Mouse (Mus musculus): ENCODE measurements around the gene Syt2.

Syt2 gene

DNA sequence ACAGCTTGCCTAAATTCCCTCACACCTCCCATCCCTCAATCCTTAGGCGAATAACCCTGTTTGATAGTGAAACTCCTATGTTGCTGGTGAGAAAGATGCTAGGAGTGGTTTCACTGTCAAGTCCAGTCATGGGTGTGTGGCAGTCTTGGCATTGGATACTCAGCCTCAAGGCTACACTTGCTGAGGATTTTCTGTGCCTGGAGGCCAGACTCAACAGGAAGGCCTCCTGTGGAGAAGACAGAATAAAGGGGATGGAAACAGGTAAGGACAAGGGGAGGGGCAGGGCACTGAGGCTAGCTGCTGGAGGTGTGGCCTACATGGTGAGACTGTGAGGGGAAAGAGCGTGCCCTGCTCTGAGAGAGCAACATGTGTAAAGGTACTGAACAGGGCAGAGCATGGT lies 60.1 kb downstream of the Syt2 start:
- no peak for DNase-seq

DNA sequence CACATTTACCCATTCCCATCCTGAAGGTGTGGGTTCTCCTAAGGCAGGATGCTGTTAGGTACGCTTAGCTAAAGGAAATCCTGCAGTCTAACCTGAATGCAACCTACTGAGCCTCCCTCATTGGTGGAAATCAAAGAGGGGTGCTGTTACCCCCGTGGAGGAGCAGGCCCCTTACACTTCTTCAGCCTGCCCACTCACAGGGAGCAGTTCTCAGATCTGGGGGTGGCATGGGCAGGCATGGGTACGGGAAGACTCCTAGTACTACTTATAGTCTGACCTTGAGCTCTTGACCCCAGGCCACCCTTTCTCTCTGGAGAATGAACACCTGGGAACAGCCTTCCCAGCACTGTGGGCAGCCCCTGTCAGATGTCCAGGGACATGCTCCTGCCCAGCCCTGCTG lies 61.0 kb downstream of the Syt2 start:
- DNase-seq = no peak

DNA sequence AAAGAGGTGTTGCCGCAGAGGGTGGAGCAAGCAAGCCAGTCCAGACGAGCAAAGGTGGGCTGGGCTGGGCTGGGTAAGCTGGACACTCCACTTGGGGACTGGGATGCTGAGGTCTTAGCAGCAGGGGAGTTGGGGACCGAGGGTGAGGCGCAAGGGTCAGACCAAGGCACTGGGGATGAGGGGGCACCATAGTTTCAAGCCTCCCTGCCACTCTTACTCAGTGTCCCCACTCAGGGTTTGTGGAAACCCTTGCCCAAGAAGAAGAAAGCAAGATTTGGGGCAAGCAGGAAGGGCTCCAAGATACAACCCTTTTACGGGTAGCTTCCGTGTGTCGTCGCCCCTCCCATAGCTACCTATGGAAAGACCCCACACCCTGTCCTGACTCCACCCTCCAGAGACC lies 61.8 kb downstream of the Syt2 start:
- DNase-seq = no peak

- no peak for DNase-seq
Measured at GRCm38 (mm10) chr1:134708801-134709385, 62.4 kb downstream of the Syt2 start.

DNA sequence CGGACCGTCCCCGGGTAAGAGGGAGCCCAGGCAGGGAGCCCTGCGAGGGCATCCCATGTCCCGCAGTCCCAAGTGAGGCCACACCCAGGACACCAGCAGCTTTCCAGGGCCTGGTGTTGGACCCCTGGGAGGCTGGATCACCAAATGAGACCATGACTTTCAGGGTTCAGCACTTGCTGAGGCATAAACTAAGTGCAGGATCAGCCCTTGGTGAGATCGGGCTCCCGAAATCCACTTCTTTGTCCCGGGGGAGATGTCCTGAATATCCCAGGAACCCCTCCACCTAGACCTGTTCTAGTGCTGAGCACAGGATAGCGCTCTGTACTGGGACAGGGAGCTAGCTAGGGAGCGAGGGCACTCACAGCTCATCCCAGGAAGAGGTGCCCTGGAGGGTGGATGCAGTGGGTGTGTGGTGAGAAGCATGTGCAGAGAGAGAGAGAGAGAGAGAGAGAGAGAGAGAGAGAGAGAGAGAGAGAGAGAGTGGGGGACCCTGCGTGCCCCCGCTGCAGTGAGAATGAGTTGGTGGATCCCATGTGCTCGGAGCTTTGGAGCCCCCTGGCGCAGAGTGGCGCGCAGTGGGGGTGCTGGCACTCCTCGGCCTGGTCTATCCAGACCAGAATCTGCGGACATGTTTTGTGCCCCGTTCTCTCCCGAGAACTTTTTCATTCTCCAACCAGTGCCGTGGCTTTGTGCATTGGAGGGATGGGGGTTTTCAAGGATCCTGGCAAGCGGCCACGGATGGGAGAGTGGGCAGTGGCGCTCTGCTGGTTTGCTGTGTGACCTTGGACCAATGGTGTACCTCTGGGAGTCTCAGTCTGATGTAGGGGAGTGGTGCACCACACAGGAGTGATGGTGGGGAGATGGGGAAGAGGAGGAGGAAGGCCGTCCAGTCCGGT lies 63.2 kb downstream of the Syt2 start:
- DNase-seq = no peak

- no peak for DNase-seq
Measured at GRCm38 (mm10) chr1:134711061-134711460, 64.6 kb downstream of the Syt2 start.

- no peak for DNase-seq
Measured at GRCm38 (mm10) chr1:134711653-134712052, 65.2 kb downstream of the Syt2 start.

DNA sequence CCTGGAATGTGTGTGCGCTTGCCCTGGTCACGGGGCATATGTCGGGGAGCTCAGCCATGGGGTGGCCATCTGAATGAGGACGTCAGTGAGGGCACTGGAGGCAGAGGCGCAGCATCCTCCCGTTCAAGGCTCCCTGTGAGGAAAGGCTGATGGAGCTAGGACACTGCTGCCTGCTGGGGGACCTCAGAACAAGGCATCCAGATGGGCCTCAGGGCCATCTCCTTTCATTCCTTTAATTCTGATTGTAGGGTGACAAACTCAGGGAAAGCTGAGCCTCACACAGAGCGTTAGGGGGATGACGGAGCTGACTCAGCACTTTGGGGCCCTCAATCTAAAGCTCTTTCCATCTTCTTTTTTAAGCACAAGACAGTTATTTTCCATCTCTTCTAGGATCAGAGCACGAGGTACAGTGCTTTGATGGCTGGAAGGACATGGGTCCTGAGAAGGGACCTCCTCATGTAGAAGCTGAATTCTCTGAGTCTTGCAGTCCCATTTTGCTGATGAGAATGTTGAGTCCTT lies 66.4 kb downstream of the Syt2 start:
- no peak for DNase-seq

DNA sequence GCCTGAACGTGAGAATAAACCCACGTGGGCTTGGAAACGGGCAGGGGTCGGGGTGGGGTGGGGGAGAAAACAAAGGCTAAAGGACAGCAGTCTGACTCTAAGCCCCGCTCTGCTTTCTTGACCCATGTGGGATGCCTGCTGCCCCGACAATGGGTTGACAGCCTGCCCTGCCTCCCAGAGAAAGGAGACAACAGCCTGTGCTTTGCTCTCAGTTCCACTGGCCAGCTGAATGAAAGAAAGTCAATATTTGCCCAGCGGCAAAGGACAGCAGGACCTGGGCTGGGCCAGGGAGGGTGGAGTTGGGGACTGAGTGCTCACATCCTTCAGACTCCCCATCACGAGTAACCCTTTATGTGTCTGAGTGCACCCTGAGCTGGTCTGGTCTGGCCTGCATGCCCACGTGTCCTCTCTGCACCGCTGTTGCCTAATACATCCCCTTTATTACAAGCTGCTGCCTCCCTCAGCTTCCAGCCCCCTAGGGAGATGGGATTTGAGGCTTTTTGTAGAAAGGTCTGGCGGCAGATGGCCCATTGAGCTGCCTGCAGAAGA lies 67.0 kb downstream of the Syt2 start:
- DNase-seq = no peak

DNA sequence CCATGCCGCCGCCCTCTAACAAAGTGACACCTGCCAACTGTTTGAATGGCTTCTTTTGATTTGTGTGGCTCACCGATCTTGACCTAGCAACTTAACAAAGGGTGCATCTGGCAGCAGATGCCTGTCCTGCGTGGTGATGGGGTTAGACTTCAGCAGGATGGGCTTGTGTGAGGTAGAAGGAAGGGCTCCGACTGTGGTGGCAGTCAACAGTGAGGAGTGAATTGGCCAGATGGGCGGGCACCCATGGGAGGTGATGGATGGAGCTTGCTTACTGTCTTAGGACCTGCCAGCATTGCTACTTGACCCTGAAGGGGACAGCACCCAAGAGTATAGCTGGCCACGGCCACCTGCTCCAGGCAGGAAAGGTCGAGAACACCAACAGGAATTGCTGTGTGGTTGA lies 67.7 kb downstream of the Syt2 start:
- DNase-seq = no peak

DNA sequence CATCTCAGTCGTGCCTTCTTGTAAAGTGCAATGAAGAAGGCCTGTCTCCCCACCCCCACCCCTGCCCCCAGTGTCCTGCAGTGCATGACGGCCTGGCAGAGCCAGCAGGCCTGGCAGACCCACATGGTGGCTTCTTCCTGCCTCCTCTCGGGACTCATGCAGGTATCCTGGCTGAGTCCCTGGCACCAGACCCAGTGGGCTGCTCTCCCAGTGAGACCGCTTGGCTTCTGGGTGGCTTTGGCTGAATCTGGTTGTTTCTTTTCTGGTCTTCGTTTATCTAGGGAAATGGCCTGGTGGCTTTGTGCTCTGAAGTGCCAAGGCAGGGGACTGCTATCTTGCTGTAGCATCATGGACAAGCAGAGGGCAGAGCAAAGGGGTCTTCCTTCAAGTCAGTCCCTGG lies 68.6 kb downstream of the Syt2 start:
- no peak for DNase-seq

DNA sequence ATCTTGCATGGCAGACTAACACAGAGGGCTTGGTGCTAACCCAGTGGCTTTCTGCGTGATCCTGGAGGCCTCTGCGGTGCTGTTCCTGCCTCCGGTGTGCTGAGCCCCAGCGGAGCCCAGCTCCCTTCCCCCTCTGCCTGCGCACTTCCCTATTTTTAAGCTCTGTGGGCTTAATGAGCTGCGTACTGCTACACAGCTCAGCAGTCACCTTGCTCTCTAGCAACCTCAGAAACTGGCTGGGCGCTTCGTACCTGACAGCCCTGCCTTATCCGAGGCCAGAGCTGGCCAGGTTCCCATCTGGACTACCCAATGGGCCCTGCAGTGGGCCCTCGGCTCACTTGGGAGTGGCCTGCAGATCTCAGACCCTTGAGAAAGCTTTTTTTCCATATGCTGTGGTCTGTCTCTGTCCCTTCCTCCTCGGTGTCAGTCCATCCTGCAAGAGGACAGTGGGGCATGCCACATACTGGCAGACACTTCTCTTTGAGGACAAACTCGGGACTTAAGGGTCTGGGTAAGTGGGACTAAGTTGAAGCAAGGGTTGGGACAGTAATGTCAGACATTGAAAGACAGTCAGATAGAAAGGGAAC lies 73.3 kb downstream of the Syt2 start:
- no peak for DNase-seq

DNA sequence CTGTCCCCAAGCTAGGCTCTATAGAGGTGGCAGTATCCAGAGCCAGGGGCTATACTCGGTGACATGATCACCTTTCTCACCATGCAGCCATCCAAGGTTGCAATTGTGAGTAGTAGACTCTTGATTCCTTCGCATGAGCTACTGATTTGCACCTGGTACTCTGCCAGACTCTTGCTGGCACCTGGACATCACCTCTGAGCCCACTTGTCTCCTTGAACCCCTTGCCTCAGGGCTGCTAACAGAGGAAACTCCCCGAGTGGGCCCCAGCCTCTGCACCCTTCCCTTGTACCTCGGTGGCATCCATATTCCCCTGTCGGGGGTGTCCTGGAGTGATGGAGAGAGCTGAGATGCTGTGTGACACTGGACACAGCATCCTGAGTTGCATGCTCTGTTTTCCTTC lies 75.0 kb downstream of the Syt2 start:
- DNase-seq = no peak

DNA sequence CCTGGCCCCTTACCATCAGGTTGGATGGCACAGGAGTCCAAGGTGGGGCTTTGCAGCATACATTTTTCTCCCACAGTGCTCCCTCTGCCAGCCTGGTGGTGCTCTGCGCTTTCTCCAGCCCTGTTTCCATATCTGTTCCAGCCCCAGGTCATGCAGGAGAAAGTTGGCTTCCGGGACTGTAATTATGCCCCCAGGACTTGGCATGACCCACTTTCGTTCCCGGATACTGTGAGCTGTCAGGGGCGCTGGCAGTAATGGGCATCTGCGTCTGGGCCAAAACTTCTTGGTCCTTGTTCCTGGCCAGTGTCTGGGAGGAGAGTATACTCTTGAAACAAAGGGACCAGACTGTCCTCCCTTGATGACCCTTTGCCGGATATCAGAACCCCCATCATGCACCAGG lies 76.4 kb downstream of the Syt2 start:
- no peak for DNase-seq

- DNase-seq = peak; percentile 31
Measured at GRCm38 (mm10) chr1:134725276-134725675, 78.8 kb downstream of the Syt2 start.

GRCm38 (mm10) chr1:134726480-134726879 lies 80.0 kb downstream of the Syt2 start:
- no peak for DNase-seq

DNA sequence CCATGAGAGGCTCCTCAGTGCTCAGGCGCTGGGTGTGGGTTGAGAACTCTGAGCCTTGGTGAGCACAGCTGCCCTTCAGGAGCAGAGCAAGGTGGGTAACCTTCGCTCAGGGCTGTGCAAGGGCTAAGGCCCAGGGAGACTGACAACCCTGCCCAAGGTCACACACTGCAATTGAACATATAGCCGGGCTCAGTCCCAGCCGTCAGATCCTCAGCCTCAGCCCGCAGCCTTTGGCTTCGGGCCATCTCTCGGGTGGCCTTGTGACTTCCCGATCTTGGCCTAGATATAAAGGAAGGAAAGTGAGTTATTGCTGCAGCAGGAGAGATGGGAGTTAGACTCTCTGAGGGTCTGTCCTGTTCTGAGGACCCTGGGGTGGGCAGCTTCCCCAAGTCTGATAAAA lies 80.8 kb downstream of the Syt2 start:
- no peak for DNase-seq

GRCm38 (mm10) chr1:134733659-134734058 lies 87.2 kb downstream of the Syt2 start:
- DNase-seq = no peak

DNA sequence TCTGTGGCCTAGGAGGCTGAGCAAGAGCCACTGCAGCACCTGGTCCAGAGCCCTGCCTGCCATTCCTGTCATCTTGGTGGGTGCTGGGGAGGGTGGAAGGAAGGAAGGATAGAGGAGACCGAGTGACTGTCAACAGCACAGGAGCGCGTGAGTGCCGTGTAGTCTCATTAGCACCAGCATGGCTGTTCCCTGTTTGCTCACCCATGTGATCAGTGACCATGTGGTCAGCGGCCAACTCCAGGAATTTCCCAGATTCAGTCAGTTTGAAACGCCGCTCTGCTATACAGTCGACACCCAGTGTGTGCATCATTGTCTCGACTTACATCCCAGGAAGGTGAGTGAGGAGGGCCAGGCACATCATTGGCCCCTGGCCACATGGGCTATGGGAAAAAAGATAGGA lies 91.0 kb downstream of the Syt2 start:
- DNase-seq = no peak

- no peak for DNase-seq
Measured at GRCm38 (mm10) chr1:134741433-134741832, 95.0 kb downstream of the Syt2 start.

- no peak for DNase-seq
Measured at GRCm38 (mm10) chr1:134741946-134742661, 95.6 kb downstream of the Syt2 start.

GRCm38 (mm10) chr1:134745648-134746047 lies 99.2 kb downstream of the Syt2 start:
- DNase-seq = no peak
